Mouse (Mus musculus) megakaryocyte, embryonic 14.5 days (primary cell): ENCODE measurements around the gene Spib. TPM values are rescaled to one million over a fixed set of nuclear protein-coding genes. Genes with fewer than 3 reads are reported as not detected.

Experiments used
- H3K27me3 ChIP-seq: replicated peaks from 2 replicates; pipeline ENCODE3; 2012; ENCODE audit warnings: inconsistent platforms
- H3K36me3 ChIP-seq: replicated peaks from 2 replicates; pipeline ENCODE3; 2012; ENCODE audit warnings: low read length, inconsistent platforms, mixed read lengths
- H3K4me1 ChIP-seq: 2 replicates; pipeline ENCODE4 v1.6.1; 2012; ENCODE audit warnings: inconsistent platforms
- H3K4me3 ChIP-seq: replicated peaks from 2 replicates; pipeline ENCODE3; 2012; ENCODE audit warnings: moderate library complexity, mild to moderate bottlenecking, inconsistent platforms
- H3K9me3 ChIP-seq: 2 replicates; pipeline ENCODE4 v1.6.1; 2012; ENCODE audit warnings: inconsistent platforms
- FLI1 ChIP-seq: IDR thresholded peaks from 2 replicates; pipeline ENCODE4 v1.6.1; 2012; ENCODE audit warnings: low read length, inconsistent platforms, mixed read lengths
- GATA1 ChIP-seq: IDR thresholded peaks from 3 replicates; pipeline ENCODE4 v1.6.1; 2012; ENCODE audit warnings: mixed read lengths, low read length, inconsistent platforms, borderline replicate concordance
- polyA plus RNA-seq: library from polyadenylated mRNA; stranded (reverse); fragments of >175 nt; gene quantifications from 2 replicates; pipeline ENCODE4 v1.2.3, GENCODE M21; 2012; ENCODE audit warnings: low replicate concordance; ENCODE audit not compliant: insufficient read depth

The Spib gene
- polyA plus RNA-seq, 1 experiment: 0.64 TPM

DNA sequence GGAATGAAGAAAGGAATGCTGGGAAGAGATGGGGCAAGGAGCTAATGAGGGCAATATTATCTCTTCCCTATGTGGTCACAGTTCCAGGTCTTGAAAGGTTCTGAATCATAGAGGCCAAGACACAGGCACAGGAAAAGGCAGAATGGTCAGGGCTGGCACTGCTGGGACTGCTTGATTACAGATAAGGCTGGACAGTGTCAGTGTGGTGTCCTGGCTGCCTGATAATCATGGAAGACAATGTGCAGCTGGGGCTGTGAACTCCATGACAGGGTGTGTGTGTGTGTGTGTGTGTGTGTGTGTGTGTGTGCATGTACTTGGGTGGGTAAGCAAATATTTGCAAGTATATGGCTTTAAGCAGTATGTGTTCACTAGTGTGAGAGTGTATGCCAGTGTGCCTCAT, 24.4 kb downstream of the Spib start:
- Histone ChIP-seq H3K4me3 (peak overlapping the region; percentile 9), H3K4me1 (peaks cover 52% of the 10 kb centered on the region), H3K36me3 (no peaks in the 10 kb centered on the region), H3K27me3 (peaks cover 57% of the 10 kb centered on the region), H3K9me3 (peaks cover 21% of the 10 kb centered on the region)
- TF ChIP-seq GATA1 (peak; percentile 36; the same call in 1 of the 3 replicates), FLI1 (no peak)

DNA sequence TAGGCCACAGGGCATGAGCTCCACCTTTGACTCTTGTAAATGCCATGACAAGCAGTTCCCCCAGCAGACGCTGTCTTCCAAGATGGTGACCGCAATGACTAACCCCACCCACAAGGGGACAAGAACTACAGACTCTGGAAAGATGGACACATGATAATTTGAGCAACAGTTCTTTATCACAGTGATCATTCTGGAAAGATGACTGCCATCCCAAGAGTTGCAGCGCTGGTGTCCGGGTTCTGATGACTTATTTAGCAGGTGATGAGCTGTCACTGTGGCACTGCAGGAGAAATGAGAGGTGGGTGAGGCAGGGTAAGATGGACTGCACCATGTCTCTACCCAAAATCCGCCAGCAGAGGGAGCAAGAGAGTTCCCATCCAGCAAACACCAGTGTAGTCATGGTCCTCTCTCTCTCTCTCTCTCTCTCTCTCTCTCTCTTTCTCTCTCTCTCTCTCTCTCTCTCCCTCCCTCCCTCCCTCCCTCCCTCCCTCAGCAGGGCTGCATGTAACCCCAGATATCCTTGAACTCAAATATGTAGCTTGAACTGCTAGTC, 30.2 kb downstream of the Spib start:
- Histone ChIP-seq H3K36me3 (no peaks in the 10 kb centered on the region), H3K9me3 (peaks cover 13% of the 10 kb centered on the region), H3K4me3 (no peak overlapping the region), H3K4me1 (peaks cover 28% of the 10 kb centered on the region), H3K27me3 (peaks cover 38% of the 10 kb centered on the region)
- TF ChIP-seq GATA1 (no peak), FLI1 (no peak)

- H3K4me3 ChIP-seq: no peak overlapping the region
- no peaks in the 10 kb centered on the region for H3K36me3 ChIP-seq
- peaks cover 28% of the 10 kb centered on the region for H3K27me3 ChIP-seq
- TF ChIP-seq FLI1 (no peak), GATA1 (no peak)
- peaks cover 31% of the 10 kb centered on the region for H3K4me1 ChIP-seq
- peaks cover 9% of the 10 kb centered on the region for H3K9me3 ChIP-seq
Observed at GRCm38 (mm10) chr7:44500046-44500445, 31.8 kb downstream of the Spib start.

DNA sequence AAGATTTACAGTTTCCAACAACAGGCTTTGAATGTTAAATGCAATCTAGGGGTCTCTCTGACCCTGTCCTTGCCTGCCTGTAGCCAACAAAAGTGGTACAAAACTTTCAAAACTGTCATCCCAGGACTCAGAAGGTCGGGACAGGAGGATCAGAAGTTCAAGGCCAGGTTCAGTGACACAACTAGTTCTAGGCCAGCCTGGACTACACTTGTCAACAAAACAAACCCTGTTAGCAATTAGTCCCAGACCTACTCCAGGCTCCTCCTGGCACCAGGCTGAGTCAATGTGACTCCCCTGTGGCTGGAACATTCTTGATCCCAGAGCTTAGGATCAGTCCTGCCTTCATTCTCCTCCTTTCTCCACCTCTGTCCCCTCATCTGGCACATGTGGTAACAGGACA, 32.9 kb downstream of the Spib start:
- Histone ChIP-seq H3K4me3 (no peak overlapping the region), H3K4me1 (peaks cover 37% of the 10 kb centered on the region), H3K27me3 (peaks cover 23% of the 10 kb centered on the region), H3K36me3 (peaks cover 9% of the 10 kb centered on the region), H3K9me3 (no peaks in the 10 kb centered on the region)
- TF ChIP-seq GATA1: no peak
- no peak for TF ChIP-seq FLI1

DNA sequence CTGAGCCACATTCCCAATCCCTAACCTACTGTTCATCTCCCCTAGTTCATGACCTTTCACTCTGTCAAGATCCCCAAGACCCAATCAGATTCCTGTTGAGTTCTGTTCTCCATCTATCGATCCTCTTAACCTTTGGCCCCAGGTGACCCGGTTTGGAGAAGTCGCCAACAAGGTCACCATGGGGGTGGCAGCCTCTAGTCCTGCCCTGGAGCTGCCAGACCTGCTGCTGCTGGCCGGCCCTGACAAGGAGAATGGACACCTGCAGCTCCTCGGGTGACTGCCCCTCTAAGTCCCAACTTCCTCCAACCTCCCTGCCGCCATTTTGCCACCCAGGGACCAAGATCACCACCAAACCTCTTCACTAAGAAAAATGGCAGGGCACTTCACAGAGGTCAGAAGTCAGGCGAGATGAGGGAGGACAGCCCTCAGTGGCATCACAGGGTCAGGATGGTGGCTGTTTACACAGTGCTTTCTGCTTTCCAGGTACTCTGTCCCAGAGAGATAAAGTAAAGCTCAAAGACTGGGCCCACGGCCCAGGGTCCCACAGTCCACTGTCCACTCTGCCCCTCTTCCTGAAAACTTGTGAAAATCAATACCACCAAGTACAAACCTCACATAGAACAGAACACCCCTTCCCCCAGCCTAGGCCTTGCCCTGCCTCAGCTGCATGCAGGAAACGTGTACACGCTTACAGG, 34.4 kb downstream of the Spib start:
- peaks cover 36% of the 10 kb centered on the region for H3K4me1 ChIP-seq
- H3K36me3 ChIP-seq: peaks cover 23% of the 10 kb centered on the region
- H3K27me3 ChIP-seq: peaks cover 14% of the 10 kb centered on the region
- TF ChIP-seq GATA1 (no peak), FLI1 (no peak)
- no peaks in the 10 kb centered on the region for H3K9me3 ChIP-seq
- H3K4me3 ChIP-seq: peak overlapping the region; percentile 95

GRCm38 (mm10) chr7:44496771-44497109, 35.1 kb downstream of the Spib start:
- Histone ChIP-seq H3K36me3 (peaks cover 31% of the 10 kb centered on the region), H3K27me3 (peaks cover 14% of the 10 kb centered on the region)
- no peak for TF ChIP-seq FLI1
- TF ChIP-seq GATA1: no peak

DNA sequence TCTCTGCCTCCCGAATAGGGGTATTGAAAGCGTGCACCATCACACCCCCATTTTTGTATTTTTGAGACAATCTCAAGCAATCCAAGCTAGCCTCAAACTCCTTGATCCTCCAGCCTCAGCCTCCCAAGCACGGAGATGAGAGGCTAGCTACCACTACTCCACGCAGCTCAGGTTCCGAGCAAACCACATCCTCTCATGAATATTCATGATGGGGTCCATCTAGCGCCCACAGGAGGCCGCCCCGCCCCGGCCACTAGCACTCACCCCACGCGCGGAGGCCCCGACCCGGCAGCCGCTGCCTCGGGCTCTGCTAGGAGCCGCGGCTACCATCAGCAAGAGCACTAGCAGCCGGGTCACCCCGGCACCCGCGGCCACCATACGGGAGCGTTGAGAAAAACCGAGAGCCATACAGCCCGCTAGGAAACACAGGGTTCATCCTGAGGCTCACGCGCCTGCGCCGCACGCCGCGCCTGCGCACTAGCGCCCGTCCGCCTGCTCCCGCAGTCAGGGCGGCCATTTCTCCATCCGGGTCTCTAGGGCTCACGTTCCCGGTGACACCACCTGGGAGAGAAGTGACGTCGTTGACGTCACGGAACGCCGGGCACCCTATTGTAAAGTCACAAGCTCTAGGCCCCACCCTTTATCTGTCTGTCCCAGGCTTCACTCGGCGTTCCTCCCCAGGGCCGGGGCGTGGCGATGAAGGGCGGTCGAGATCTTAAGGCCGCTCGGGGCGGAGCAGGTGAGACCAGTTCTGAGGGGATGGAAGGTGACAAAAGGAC, 35.7 kb downstream of the Spib start, which contains the start of the genes Emc10 and Fam71e1:
TSS of gene Emc10 (minus strand) at position 538 of the 779 bp plus-strand sequence.
TSS of gene Fam71e1 (plus strand) at position 590 of the 779 bp plus-strand sequence.
- Histone ChIP-seq H3K4me1 (peaks cover 32% of the 10 kb centered on the region), H3K36me3 (peaks cover 37% of the 10 kb centered on the region), H3K4me3 (peak within 1 kb of the TSS; percentile 95), H3K27me3 (peaks cover 14% of the 10 kb centered on the region), H3K9me3 (no peaks in the 10 kb centered on the region)
- TF ChIP-seq GATA1 (no peak), FLI1 (no peak)

More at GRCm38 (mm10) chr7:44496771-44497109, 35.1 kb downstream of the Spib start:
- H3K4me3 ChIP-seq: peak overlapping the region; percentile 95
- peaks cover 37% of the 10 kb centered on the region for H3K4me1 ChIP-seq
- H3K9me3 ChIP-seq: no peaks in the 10 kb centered on the region

GRCm38 (mm10) chr7:44495086-44495485, 36.8 kb downstream of the Spib start:
- Histone ChIP-seq H3K36me3 (peaks cover 48% of the 10 kb centered on the region), H3K4me1 (peaks cover 41% of the 10 kb centered on the region), H3K27me3 (peaks cover 10% of the 10 kb centered on the region), H3K9me3 (no peaks in the 10 kb centered on the region), H3K4me3 (peak overlapping the region; percentile 95)
- TF ChIP-seq GATA1 (no peak), FLI1 (no peak)

DNA sequence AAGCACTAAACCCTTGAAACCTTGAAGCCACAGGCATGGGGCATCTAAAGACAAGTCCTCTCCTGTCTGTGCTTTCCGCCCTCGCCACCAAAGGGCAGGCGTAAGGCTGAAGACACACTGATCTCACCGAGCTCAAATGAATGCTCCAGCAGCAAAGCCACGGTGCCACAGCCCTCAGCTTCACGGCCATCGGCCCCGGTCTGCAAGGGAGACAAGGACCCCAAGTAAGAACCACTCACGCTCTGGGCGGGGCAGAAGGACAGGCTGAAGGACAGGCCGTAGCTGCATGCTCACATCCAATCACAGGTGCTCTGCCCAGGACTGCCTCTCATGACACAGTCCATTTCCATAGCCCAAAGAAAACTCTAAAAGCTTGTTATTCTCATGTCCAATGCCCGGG, 37.2 kb downstream of the Spib start:
- H3K27me3 ChIP-seq: peaks cover 6% of the 10 kb centered on the region
- H3K4me3 ChIP-seq: peak overlapping the region; percentile 19
- peaks cover 45% of the 10 kb centered on the region for H3K4me1 ChIP-seq
- no peaks in the 10 kb centered on the region for H3K9me3 ChIP-seq
- no peak for TF ChIP-seq FLI1
- TF ChIP-seq GATA1: no peak
- peaks cover 52% of the 10 kb centered on the region for H3K36me3 ChIP-seq

- Histone ChIP-seq H3K27me3 (no peaks in the 10 kb centered on the region), H3K4me1 (peaks cover 53% of the 10 kb centered on the region), H3K4me3 (no peak overlapping the region), H3K36me3 (peaks cover 72% of the 10 kb centered on the region), H3K9me3 (no peaks in the 10 kb centered on the region)
- no peak for TF ChIP-seq FLI1
- TF ChIP-seq GATA1: no peak
Observed at GRCm38 (mm10) chr7:44492166-44492826, 39.6 kb downstream of the Spib start.
